Mouse (Mus musculus) neural tube, embryonic 11.5 days (tissue): Measurements from ENCODE around the gene Mars. TPM values are rescaled to one million over a fixed set of nuclear protein-coding genes. Genes with fewer than 3 reads are reported as not detected.

ENCODE experiments used
- ATAC-seq: fragments of 200-750 bp; cut with Nextera tagmentation; 2 replicates; pipeline ENCODE4 v1.8.0; 2017; ENCODE audit warnings: moderate number of reproducible peaks, mild to moderate bottlenecking, moderate TSS enrichment, moderate library complexity; ENCODE audit not compliant: insufficient read depth, low FRiP score, low TSS enrichment
- DNase-seq: peaks from one replicate; pipeline ENCODE4 v3.0.0-alpha.2; 2015; ENCODE audit warnings: low spot score
- H3K27ac ChIP-seq: fragments of 300-500 bp; sonication (generic); 2 replicates; pipeline ENCODE4 v1.5.1; 2014; ENCODE audit warnings: low read depth, mild to moderate bottlenecking, low read length
- H3K27me3 ChIP-seq: fragments of 300-500 bp; sonication (generic); 2 replicates; pipeline ENCODE4 v1.6.1; 2014; ENCODE audit warnings: mild to moderate bottlenecking, low read length, mixed read lengths; ENCODE audit not compliant: control insufficient read depth, insufficient read depth
- H3K36me3 ChIP-seq: fragments of 300-500 bp; sonication (generic); 2 replicates; pipeline ENCODE4 v1.6.1; 2014; ENCODE audit warnings: mild to moderate bottlenecking, low read length, moderate library complexity, mixed read lengths; ENCODE audit not compliant: control insufficient read depth, insufficient read depth
- H3K4me1 ChIP-seq: fragments of 300-500 bp; sonication (generic); 2 replicates; pipeline ENCODE4 v1.6.1; 2014; ENCODE audit warnings: low read length, mixed read lengths; ENCODE audit not compliant: control insufficient read depth, insufficient read depth
- H3K4me2 ChIP-seq: fragments of 300-500 bp; sonication (generic); 2 replicates; pipeline ENCODE4 v1.6.1; 2014; ENCODE audit warnings: low read depth, mild to moderate bottlenecking, moderate library complexity
- H3K4me3 ChIP-seq: fragments of 300-500 bp; sonication (generic); 2 replicates; pipeline ENCODE4 v1.5.1; 2014; ENCODE audit warnings: low read depth, low read length
- H3K9ac ChIP-seq: fragments of 300-500 bp; sonication (generic); 2 replicates; pipeline ENCODE4 v1.6.1; 2014; ENCODE audit warnings: mild to moderate bottlenecking, low read length
- H3K9me3 ChIP-seq: fragments of 300-500 bp; sonication (generic); 2 replicates; pipeline ENCODE4 v1.6.1; 2016; ENCODE audit warnings: low read length; ENCODE audit not compliant: control insufficient read depth
- WGBS: fragments of 180-500 bp; shearing (Covaris S2); extraction: QIAGEN DNeasy Blood & Tissue Kit; methylation state at CpG from one replicate; pipeline ENCODE4 v1.1.7; 2014; 5-methylcytosine and 5-hydroxymethylcytosine counted together
- polyA plus RNA-seq: library from polyadenylated mRNA; unstranded; fragments of >200 nt; fragmentation: Nextera tagmentation; extraction: Ambion mirVana; gene quantifications from 2 replicates; pipeline ENCODE4 v1.2.1, GENCODE M21; 2014

The Mars gene
- polyA plus RNA-seq, result 164 and 166 TPM in 2 replicates

DNA sequence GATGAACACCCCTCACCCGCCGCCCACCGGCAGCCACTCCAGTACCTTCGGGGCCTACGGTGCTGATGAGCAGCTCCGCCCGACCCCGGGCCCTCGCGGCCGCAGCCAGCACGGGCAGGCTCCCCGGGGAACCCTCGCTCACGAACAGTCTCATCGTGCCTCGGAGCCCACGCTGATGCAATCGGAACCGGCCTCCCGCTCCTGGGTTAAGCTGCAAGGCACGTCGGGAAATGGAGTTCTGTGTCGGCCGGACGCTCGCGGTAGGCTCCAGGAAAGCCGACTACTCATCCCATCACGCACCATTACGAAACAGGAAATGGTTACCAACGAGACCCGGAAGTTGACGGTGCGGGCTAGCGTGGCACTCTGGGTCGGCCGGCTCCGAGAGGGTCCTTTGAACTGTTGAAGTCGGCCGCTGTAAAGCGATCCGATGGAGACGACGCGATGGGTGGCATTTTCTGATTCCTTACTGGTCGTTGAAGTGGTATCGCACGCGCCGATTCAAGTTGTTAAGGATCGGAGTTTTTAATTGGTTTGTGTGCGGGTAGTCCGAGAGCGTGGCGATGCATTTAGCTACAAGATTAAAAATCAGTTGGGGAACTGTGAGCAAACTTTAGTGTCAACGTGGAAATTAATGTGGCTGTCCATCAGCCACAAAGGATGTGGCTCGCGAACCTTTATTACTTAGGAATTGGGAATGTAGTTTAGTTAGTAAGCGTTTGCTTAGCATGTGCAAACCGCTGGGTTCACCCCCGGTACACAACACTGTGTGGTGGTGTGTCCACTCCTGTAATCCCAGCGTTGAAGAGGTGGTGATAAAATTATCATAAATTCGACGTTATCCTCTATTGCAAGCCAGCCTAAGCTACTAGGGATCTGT is at the start of gene Mars:
Gene Mars (minus strand): TSS at position 311 of the 880 bp plus-strand sequence.
- Histone ChIP-seq H3K9ac (peak within 1 kb of the TSS; percentile 77), H3K9me3 (no peaks in the 10 kb centered on the region), H3K4me1 (0 out of 2 replicates have a peak, but pooled peaks cover 6% of the 10 kb centered on the region), H3K4me2 (peak within 1 kb of the TSS; percentile 61), H3K4me3 (peak within 1 kb of the TSS; percentile 70), H3K27ac (peak within 1 kb of the TSS; percentile 24; the same call in 1 of the 2 replicates), H3K36me3 (peaks cover 13% of the 10 kb centered on the region), H3K27me3 (no peaks in the 10 kb centered on the region)
- ATAC-seq (peak; percentile 94), DNase-seq (peak; percentile 93)
- under 1% methylated on average over 65 of the region's 65 CpGs for WGBS

DNA sequence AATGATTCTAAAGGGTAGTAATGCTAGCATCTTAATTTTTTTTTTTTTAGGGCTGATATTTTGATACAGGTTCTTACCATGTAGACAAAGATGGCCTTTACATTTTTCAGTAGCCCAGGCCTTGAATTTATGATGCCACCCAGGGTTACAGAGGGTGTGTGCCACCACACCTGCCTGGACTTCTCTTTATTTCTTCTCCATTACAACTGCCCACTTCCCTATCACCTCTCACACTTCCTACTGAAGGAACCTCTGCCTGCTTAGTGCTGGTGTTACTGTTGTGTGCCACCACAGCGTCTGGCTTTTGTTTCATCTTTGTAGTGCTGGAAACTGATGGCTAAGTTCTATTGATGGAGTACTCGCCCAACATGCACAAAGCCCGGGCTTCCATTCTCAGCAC is 49.1 kb upstream of the Mars start:
- DNase-seq, result no peak
- WGBS, result 83% methylated on average over 3 of the region's 3 CpGs
- no peaks in the 10 kb centered on the region for H3K9me3 ChIP-seq
- H3K9ac ChIP-seq, result no peak overlapping the region
- H3K27ac ChIP-seq, result no peak overlapping the region
- H3K4me2 ChIP-seq, result no peak overlapping the region
- no peaks in the 10 kb centered on the region for H3K27me3 ChIP-seq
- no peaks in the 10 kb centered on the region for H3K36me3 ChIP-seq
- no peaks in the 10 kb centered on the region for H3K4me1 ChIP-seq
- H3K4me3 ChIP-seq, result no peak overlapping the region
- no peak for ATAC-seq

DNA sequence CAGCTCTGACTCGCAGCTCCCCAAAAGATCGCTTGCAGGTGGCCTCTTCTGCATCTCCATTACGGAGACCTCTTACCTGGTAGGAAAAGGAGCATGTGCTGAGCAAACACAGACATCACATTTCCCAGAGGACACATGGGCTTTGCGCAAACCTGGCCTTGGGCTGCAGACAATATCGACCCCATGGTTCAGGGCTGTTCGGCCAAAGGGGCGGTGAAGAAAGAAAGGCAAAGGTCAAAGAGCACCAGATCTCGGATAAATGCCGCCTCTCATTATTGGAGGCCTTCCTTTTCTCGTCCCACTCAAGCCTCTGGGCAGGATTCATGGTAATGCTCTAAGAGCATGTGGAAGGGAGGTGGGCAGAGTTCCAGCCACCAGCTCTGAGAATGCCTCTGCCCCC is 43.8 kb upstream of the Mars start:
- Histone ChIP-seq H3K4me2 (no peak overlapping the region), H3K27ac (no peak overlapping the region), H3K9ac (no peak overlapping the region), H3K36me3 (no peaks in the 10 kb centered on the region), H3K4me3 (no peak overlapping the region), H3K27me3 (no peaks in the 10 kb centered on the region), H3K4me1 (no peaks in the 10 kb centered on the region), H3K9me3 (no peaks in the 10 kb centered on the region)
- WGBS, result 62% methylated on average over 10 of the region's 10 CpGs
- ATAC-seq (no peak), DNase-seq (no peak)

DNA sequence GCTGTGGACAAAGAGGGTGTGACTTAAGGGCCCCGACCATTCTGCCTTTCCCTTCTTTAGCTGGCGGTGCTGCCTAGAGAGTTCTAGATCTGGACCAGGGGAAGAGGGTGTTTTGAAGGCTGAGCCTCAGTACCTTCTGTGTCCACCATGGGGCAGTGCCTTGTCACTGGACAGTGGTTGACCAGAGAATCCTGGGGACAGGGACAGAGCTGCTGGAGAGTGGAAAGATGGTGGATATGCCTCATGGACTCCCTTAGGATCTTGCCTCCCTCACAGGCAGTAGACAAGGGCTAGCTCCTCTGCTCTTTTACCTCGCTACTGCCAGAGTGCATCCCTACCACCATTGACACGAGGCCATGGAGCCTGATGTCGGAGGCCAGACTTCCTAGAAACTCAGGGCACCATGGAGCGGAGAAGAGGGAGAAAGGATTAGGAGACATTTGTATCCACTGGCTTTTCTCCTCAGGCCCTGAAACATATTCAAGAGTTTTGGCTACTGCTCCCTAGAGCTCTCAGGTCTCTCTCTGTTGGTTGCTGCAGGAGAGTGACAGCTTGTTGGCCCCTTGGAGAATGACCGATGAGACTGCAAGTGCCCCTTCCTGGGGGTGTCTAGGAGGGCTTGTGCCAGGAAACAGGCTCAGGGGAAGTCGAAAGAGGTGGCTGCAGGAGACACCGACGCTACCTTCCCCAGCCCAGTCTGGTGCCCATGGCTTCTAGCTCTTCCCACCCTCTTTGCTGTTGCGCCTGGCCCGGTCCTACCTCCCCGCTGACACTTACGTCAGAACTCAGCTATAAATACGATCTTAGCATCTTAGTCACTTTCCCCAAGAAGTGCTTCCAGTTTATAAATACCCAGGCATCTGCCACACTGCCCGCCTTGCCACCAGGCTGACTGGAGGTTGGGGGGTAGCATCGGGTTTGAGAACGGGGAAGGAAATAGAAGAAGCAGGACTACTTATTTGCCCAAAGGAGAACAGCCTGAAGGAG is 42.6 kb upstream of the Mars start, which contains the start of gene Inhbe:
Gene Inhbe (minus strand): TSS at position 503 of the 987 bp plus-strand sequence.
- DNase-seq (no peak), ATAC-seq (no peak)
- H3K27ac ChIP-seq, result no peak within 1 kb of the TSS
- H3K9ac ChIP-seq, result no peak within 1 kb of the TSS
- no peak within 1 kb of the TSS for H3K4me3 ChIP-seq
- no peaks in the 10 kb centered on the region for H3K36me3 ChIP-seq
- no peak within 1 kb of the TSS for H3K4me2 ChIP-seq
- no peaks in the 10 kb centered on the region for H3K27me3 ChIP-seq
- H3K9me3 ChIP-seq, result no peaks in the 10 kb centered on the region
- no peaks in the 10 kb centered on the region for H3K4me1 ChIP-seq
- 90% methylated on average over 18 of the region's 18 CpGs for WGBS

DNA sequence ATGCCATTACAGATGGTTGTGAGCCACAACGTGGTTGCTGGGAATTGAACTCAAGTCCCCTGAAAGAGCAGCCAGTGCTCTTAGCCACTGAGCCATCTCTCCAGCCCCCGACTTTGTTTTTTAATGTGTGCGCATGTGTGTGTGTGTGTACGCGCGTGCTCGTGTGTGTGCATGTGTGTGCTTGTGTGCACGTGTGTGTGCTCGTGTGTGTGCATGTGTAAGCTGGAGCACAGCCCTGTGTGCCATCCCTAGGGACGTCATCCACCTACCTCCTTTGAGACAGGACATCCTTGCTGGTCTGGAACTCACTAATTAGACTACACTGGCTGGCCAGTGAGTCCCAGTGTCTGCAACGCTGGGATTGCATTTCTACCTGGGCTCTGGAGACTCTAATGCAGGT is 41.2 kb upstream of the Mars start:
- DNase-seq, result no peak
- 92% methylated on average over 11 of the region's 11 CpGs for WGBS
- Histone ChIP-seq H3K9me3 (no peaks in the 10 kb centered on the region), H3K4me3 (no peak overlapping the region), H3K4me2 (no peak overlapping the region), H3K27me3 (no peaks in the 10 kb centered on the region), H3K4me1 (no peaks in the 10 kb centered on the region), H3K9ac (no peak overlapping the region), H3K27ac (no peak overlapping the region), H3K36me3 (no peaks in the 10 kb centered on the region)
- no peak for ATAC-seq

DNA sequence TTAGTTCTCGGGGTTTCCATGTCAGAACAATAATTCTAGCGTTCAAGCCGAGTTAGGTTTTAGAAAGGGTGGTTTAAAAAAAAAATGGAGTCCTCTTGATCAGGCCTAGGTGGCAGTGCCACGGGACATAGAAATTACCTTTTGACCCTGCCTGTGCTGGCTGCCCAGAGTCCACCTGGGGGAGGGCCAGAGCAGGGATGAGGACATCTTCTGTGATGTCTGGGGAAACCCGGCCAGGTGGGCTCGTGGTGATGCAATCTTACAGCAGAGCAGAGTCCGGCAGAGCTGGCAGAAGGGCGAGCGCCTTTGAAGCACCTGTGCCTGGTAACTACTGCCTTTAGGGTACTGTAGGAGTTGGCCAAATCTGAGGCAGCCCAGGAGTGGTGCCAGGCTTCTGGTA is 40.6 kb upstream of the Mars start:
- H3K9me3 ChIP-seq, result no peaks in the 10 kb centered on the region
- H3K4me2 ChIP-seq, result no peak overlapping the region
- no peak overlapping the region for H3K27ac ChIP-seq
- WGBS, result 85% methylated on average over 9 of the region's 9 CpGs
- H3K4me1 ChIP-seq, result no peaks in the 10 kb centered on the region
- DNase-seq (no peak), ATAC-seq (no peak)
- no peaks in the 10 kb centered on the region for H3K36me3 ChIP-seq
- no peak overlapping the region for H3K9ac ChIP-seq
- H3K27me3 ChIP-seq, result no peaks in the 10 kb centered on the region
- no peak overlapping the region for H3K4me3 ChIP-seq

DNA sequence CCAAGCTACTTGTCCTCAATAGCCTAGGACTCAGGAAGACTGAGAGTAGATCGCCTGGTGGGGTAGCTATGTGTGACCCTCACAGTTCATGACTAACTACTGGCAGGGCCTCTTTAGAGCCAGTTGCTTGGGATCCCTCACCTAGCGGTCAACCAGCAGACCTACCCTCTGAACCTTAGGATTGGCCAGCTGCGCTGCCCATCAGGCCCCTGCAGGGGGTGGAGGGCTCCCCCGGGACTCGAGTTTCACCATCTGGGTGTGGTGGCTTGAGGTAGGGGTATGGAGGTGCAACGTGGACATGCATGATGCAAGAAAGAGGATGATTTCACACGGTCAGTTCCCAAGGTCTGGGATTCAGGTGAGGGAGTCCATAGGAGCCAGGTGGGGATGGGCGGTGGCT is 40.1 kb upstream of the Mars start:
- no peak overlapping the region for H3K4me3 ChIP-seq
- no peaks in the 10 kb centered on the region for H3K36me3 ChIP-seq
- no peak overlapping the region for H3K9ac ChIP-seq
- DNase-seq (no peak), ATAC-seq (no peak)
- H3K4me1 ChIP-seq, result no peaks in the 10 kb centered on the region
- H3K9me3 ChIP-seq, result no peaks in the 10 kb centered on the region
- H3K27ac ChIP-seq, result no peak overlapping the region
- H3K4me2 ChIP-seq, result no peak overlapping the region
- H3K27me3 ChIP-seq, result no peaks in the 10 kb centered on the region
- WGBS, result 69% methylated on average over 8 of the region's 8 CpGs

DNA sequence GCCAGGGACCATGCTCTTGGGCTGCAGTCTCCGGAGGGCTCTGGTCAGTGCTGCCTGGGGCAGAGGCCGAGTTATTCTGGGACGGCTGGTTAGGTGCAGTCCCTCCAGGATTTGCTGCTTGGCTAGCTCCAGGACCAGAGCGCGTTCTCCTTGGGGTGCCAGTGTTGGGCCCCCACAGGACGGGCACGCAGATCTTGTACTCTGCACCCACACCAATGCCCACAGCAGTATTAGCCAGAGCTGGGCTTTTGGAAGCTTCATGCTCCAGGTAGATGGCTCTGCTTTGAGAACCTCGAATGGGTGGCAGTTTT is 39.7 kb upstream of the Mars start:
- Histone ChIP-seq H3K4me2 (no peak overlapping the region), H3K4me1 (no peaks in the 10 kb centered on the region), H3K9ac (no peak overlapping the region), H3K4me3 (no peak overlapping the region), H3K27ac (no peak overlapping the region), H3K36me3 (no peaks in the 10 kb centered on the region), H3K9me3 (no peaks in the 10 kb centered on the region), H3K27me3 (no peaks in the 10 kb centered on the region)
- 85% methylated on average over 8 of the region's 8 CpGs for WGBS
- no peak for DNase-seq
- no peak for ATAC-seq
